Mouse (Mus musculus): ENCODE measurements around the gene Gpr12.

GRCm38 (mm10) chr5:146630961-146631360 lies 45.9 kb upstream of the Gpr12 start:
- no peak for TF ChIP-seq EP300 (IDR thresholded peaks at IDR 0.05; ENCODE audit: low read depth)
- no peak for TF ChIP-seq CTCF (IDR thresholded peaks at IDR 0.05; ENCODE audit: low read depth)

Measured in heart, postnatal 0 days (tissue).